Mouse (Mus musculus) cerebellum, postnatal 10 days (tissue): ENCODE data around the gene Lrfn1.
A peak's percentile ranks its signal among the peaks of the same experiment; 100 is the strongest.
"Not testable (repeated sequence)": the region's sequence is repeated elsewhere in the genome, so short reads cannot be mapped to it uniquely, and the experiment has no call there.

Experiments used
- DNase-seq, 2 experiments: peaks; one replicate each; pipeline ENCODE4 v3.0.0; 2021; ENCODE audit warnings: mixed read lengths in 2 of 2

Gene Lrfn1

DNA sequence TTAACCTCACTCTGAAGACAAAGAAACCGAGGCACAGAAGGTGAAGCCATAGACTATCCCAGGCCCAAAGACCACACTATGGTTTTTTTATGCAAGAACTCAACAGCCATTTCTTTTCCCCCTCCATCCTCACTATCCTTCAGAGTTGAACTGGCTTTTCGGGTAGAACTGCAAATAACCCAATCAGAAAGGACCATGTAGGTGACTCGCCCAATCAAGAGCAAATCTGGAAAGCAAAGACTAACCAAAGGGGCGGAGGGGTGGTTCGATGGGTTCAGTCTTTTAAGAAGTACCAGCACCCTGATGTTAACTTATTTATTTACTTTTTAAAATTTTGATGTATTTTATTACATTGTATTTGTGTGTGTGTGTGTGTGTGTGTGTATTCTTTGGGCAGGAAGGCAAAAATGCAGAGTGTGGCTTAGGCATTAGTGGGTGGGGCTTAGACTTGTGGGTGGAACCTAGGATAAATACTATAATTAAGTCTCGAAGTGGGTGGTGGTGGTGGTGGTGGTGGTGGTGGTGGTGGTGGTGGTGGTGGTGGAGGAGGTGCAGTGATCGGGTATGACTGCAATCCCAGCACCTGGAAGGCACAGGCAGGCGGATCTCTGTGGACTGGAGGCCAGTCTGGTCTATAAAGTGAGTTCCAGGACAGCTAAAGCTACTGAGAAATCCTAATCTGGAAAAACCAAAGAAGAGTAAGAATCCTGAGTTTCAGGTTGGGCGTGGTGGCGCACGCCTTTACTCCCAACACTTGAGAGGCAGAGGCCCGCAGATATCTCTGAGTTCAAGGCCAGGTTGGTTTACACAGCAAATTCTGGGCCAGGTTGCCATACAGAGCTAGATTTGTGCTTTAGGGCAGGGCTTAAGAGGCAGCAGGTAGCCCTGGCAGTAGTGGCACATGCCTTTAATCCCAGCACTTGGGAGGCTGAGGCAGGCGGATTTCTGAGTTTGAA, 3.6 kb upstream of the Lrfn1 start:
- no peak for DNase-seq

DNA sequence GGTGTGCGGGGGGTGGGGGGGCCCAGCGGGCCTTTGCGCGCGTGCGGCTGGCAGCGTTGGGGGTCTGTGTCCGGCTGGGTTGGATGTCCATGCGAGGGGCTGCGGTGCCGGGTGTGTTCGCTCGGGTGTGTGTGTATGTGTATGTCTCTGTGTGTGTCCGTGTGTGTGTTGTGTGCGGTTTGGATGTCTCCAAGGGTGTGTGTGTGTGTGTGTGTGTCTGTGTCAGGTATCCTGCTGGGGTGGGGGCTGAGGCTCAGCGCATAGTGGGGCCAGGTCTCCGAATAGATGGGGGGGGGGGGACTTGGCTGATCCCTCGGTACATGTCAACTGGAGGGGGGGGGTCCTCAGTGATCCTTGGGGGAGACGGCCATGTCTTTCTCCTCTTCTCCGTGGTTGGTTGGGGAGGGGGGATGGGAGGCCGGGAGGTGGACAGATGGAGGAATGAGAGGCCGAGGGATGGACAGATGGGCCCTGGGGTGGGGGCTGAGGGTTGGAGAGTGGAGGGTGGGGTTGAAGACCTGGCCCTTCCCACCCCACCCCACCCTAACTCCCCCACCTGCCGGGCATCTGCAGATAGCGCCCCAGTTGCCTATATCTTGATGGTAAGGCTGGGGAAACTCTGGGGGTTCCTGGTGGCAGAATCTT, 703 bp downstream of the Lrfn1 start:
- DNase-seq, result peak; percentile 78 to 85

DNA sequence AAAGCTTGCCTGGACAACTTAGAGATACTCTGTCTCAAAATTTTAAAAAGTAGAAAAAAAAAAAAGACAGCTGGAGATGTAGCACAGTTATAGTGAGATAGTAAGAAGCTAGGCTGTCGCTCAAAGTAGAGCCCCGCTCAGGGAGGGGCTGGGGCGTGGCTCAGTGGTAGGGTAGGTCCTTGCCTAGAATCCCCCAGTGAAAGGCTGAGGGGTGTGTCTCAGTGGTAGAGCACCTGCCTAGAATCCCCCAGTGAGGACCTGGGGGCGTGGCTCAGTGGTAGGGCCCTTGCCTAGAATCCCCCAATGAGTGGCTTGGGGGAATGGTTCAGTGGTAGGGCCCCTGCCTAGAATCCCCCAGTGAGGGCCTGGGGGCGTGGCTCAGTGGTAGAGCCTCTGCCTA, 8.6 kb downstream of the Lrfn1 start:
- DNase-seq, result no peak

DNA sequence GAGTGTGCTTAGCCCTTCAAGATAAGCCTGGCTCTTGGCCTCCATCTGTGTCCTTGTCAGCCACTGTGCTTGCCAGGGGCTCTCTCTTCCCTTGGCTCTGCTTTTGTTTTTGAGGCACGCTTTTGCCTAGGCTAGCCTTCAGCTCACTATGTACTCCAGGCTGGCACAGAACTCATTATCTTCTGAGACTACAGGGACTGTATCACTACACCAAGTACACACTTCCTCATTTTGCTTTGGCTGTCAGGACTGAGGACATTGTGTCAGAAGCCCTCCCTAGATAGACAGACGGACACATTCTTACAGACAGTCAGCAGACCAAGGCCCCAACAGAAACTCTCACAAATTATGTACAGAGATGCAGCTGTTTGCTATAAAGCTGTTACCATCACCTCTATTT, 11.0 kb downstream of the Lrfn1 start:
- DNase-seq, result no peak

DNA sequence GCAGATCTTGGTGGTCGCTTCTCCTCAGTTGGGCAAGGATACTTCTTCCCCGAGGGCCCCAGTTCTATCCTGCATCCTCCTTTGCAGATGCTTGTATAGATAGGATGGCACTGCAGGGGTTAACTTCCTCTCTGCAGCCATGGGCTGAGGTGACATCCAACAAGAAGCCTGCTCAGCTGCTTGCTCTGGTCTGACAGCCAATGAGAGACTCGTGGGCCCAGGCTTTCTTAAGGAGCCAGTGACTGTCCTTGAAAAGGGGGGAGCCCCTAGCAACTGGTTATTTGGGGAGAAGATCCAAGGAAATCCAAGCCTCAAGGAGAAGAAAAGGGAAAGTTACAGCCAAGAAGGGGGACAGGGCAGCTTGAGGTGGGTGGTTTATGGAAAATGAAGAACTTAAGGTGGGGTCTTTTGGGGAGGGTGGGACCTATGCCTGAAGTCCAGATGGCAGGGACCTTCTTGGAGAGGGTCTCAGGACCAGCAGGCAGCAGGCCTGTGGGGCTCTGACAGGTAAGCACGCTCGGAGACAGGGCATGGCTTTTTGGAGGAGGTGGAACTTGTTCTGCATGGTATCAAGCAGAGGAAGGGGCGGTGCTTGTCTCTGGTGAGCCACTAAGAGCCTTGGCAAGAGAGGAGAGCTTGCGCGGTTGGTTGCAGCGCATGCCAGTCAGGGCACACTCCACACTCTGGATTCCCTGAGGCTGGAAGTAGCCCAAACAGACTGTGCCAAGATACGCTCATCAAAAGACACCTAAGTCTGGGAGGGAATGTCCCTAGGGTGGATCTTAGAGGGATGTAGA, 12.8 kb downstream of the Lrfn1 start:
- peak; percentile 92 to 93 for DNase-seq

DNA sequence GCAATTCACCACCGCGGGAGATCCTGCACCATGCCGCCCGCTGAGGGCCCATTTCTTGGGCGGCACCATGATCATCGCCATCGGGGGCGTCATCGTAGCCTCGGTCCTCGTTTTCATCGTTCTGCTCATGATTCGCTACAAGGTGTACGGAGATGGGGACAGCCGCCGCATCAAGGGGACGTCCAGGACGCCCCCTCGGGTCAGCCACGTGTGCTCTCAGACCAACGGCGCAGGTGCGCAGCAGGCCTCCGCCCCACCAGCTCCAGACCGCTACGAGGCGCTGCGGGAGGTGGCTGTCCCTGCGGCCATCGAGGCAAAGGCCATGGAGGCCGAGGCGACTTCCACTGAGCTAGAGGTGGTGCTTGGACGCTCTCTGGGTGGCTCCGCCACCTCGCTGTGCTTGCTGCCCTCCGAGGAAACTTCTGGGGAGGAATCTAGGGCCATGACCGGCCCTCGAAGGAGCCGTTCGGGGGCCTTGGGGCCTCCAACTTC, 15.0 kb downstream of the Lrfn1 start:
- no peak for DNase-seq

DNA sequence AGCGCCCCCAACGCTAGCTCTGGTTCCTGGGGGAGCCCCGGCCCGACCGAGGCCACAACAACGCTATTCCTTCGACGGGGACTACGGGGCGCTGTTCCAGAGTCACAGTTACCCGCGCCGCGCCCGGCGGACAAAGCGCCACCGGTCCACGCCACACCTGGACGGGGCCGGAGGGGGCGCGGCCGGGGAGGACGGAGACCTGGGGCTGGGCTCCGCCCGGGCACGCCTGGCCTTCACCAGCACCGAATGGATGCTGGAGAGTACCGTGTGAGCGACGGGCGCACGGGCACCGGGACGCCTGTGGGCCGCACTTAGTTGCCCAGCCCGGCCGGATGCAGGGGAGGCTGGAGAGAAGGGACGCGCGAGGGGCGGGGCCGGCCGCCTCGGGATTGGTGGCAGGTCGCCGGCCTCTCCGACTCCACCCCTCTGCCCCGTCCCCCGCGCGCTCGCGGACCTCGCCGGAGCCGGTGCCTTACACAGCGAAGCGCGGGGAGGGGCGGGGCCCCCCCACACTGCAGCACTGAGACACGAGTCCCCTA, 15.5 kb downstream of the Lrfn1 start:
- DNase-seq, result peak; percentile 49 to 57

DNA sequence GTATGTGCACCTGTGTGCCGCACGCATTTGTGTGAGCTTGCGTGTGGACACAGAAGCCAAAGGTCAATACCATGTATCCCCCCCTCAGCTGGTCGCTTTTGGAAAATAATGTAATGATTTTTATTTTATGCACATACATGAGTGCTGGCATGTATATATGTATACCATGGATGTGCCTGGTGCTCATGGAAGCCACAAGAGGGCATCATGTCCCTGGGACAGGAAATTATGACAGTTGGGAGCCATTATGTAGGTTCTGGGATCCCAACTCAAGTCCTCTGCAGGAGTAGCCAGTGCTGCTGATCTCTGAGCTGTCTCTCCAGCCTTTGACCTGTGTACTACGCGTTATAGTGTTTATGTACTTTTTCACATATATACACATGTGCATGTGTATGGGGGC, 24.4 kb downstream of the Lrfn1 start:
- no peak for DNase-seq

DNA sequence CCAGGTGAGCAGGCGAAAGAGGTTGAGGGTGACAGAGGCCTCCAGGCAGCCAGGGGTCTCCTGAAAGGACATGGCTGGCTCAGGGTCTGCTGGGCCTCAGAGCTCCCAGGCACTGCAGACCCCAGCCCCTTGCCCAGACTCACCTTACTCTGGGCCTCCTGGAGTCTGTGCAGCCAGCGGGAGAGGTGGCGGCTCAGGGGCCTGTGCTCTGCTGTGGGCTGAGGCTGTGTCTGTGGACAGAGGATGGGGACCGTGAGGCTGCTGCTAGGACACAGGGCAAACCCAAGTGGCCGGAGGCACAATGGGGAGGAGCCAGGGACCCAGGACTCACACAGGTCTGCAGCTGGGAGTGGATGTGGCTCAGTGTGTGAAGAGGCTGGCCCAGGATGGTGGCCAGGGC, 25.6 kb downstream of the Lrfn1 start:
- DNase-seq, result no peak

DNA sequence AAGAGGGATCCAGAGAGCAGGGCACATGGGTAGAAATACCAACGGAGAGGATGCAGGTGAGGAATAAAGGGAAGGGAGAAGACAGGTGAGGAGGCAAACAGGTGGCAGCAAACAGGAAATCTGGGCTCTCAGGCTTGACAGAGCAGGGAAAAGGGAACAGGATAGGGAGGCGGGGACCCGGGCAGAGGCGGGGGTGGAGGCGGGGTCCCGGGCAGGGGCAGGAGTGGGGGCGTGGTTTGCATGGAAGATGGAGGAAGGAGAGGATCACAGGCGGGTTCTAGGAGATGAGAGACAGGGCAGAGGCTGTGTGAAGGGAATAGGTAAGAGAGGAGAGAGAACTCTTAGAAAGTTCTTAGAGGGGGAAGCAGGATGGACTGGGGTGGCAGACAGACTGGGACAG, 27.1 kb downstream of the Lrfn1 start:
- peak in 1 of 2 experiments; percentile 27 for DNase-seq

DNA sequence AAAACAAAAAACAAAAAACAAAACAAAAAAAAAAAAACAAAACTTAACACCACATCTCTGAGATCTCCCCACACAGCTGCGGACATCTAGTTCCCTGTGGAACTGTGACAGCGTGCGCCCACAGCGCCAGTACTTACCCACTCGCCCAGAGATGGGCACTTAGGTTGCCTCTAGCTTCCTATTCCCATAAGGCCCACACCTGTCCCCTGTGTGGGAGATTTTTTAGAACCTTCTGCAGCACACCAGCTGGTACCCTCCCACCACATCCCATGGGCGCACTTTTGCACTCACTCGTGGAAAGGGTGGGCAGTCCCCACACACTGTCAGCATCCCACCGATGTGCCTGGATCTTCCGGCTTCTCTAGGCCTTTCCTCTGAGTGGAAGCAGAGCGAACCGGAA, 31.1 kb downstream of the Lrfn1 start:
- no peak for DNase-seq

DNA sequence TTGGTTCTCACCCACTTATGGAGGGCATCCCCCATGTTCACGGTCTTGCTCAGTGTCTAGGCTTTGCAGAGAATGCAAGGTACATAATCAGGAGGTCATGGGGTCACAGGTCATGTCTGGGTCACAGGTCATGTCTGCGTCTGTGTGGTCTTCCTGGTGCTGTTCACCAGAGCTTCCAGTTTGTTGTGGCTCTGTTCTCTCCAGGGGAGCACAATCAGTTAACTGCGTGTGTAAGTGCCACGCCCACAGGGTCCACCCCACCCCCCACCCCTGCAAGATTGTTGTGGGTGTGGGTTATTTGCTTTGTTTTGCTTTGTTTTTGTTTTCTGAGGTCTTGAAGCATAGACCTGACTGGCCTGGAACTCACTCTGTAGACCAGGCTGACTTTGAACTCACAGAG, 32.4 kb downstream of the Lrfn1 start:
- no peak for DNase-seq

DNA sequence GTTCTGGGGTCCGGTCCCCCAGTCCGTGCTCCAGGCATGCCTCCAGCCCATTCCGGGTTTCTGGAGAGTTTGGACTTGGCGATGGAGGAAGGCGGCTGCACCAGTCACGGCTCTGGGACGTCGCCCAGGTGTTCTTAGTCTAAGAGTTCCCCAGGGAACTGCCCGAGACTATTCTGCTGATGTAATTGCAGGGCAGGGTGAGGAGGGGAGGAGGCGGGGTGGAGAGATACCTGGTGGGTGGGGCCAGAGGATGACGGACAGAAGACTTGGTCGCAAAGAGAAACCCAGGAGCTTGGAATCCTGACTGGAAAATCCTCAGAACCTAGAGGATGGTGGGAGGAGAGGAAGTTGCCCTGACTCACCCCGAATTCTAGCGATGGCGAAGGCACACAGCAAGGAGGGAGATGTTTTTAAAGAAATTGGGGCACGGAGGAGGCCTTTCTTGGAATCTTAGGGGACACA, 36.3 kb downstream of the Lrfn1 start:
- peak; percentile 36 to 39 for DNase-seq

DNA sequence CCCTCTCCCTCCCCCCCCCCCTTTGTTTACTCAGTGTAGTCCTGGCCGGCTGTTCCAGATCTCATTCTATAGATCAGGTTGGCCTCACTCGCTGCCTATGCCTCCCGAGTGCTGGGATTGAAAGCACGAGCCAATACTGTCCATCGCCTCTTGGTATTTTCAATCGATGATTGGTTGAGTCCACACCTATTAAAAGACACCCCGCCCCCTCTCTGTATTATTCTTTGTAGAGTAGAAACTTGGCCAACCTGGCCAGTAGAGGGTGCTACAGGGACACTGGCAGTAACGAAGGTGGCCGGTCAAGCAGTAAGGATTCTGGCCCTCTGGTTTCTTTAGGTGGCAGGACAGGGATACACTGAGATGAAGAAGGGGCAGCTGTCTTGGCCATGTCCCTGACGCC, 38.6 kb downstream of the Lrfn1 start:
- peak; percentile 92 to 94 for DNase-seq

DNA sequence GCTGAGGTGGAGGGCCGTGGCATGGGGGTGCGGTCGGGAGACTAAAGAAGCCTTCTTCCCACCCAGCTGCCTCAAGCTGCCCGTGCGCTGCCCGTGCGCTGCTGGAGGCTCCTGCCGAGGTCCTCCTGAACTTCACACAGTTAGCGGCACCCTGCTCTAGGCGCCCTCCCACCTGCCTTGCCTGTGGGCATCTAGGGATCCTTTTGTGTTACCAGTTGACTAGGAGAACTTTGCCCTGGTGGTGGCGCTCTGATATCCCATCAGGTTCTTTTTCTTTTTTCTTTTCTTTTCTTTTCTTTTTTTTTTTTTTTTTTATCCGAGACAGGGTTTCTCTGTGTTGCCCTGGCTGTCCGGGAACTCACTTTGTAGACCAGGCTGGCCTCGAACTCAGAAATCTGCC, 39.1 kb downstream of the Lrfn1 start:
- peak; percentile 17 to 36 for DNase-seq

DNA sequence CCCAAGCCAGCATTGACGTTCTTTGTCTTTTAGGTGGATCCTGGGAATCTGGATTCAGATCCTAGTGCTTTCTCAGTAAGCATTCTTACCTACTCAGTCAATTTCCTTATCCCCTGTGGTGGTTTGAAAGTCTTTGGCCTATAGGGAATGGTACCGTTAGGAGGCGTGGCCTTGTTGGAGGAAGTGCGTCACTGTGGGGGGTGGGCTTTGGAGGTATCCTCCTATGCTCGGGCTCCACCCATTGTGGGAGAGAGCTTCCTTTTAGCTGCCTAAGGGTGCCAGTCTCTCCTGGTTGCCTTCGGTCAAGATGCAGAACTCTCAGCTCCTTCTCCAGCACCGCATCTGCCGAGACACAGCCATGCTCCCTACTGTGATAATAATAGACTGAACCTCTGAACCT, 40.5 kb downstream of the Lrfn1 start:
- DNase-seq, result no peak

DNA sequence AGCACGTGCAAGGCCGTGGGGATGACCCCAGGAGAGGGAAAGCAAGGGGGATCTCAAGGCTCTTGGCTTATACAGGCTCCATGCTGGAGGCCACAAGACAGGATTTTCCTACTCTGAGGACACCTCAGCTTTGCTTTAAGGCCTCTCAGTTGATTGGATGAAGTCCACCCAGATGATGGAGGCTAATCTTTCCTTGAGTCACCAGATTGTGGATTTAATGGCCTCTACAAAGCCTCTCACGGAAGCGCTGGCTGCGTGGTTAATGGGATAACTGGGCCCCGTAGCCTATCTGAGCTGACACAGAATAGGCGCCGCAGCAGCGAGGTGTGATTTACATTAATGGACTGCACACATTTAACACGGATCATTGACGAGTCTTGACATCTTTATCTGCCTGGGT, 43.6 kb downstream of the Lrfn1 start:
- DNase-seq, result no peak

DNA sequence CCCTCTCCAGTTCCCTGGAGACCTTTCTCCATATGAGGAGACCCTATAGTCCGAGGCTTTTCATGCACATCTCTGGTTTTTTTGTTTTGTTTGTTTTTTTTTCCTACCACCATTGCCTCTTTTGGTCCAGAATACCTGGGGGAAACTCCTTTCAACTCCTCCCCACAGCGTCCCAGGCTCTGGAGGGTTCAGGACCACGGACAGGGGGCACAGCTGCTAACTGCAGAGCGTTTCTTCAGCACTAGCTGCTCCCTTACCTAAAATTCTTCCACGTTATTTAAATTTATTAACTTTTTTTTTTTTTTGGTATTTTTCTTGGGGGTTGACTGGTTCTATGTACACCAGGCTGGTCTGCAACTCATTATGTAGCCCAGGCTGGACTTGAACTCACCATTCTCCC, 53.8 kb downstream of the Lrfn1 start:
- no peak for DNase-seq

DNA sequence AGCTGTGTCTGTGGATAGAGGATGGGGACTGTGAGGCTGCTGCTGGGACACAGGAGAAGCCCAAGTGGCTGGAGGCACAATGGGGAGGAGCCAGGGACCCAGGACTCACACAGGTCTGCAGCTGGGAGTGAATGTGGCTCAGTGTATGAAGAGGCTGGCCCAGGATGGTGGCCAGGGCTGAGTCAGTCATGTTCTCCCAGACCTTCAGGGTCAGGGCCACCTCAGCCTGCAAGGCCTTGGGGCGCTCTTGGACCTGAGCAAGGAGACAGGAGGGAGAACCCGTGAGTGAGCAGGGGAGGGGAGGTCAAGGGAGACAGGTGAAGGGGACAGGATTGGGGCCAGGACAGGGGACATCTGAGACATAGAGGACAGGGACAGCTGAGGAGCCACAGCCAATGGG, 57.3 kb downstream of the Lrfn1 start:
- not testable (repeated sequence) for DNase-seq

DNA sequence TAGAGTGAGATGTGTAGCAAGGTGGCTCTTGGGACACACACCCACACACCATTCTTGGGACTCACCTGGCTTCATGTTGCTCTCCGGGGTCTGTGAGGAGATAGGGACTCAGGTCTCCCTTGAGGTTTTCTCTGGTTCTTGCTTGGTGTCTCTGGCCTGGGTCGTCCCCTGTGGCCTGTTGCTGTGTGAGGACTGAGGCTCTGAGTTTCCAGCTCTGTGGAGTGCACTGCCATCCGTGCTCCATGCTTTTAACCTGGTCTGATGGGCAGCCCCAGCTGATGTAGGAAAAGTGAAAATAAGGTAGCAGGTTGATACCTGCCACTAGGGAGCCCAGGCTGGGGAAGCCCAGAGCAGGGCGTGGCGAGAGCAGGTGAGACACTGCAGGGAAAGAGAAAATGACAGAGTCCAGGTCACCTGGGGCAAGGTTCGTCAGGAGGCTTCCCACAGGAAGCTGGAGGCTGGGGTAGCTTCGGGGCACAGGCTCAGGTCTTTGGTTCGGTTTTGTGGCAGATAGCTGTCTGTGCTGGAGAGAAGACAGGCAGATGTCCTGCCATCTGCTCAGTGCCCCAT, 58.7 kb downstream of the Lrfn1 start, which contains the start of gene Ifnl2:
TSS of gene Ifnl2 (minus strand) at position 51 of the 570 bp plus-strand sequence.
- DNase-seq, result peak in 1 of 2 experiments; percentile 44

DNA sequence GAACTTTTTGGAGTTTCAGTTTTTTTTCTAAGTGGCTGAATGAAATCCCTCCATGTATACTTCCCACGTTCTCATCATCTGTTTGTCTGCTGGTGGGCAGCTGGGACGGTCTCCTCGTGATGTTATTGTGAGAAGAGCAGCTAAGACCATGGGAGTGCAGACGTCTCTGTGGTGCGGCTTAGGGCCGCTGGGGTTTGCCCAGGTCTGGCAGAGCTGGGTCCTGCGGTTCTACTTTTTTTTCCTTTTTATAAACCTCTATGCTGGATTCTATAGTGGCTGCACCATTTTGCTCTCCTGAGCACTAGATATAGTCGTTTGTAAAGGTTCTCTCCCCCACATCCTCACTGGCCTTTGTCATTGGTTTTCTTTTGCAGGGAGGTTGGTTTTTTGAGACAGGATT, 59.7 kb downstream of the Lrfn1 start:
- no peak for DNase-seq
